Mouse (Mus musculus): ENCODE results near the gene Klhl40.

Klhl40 gene

DNA sequence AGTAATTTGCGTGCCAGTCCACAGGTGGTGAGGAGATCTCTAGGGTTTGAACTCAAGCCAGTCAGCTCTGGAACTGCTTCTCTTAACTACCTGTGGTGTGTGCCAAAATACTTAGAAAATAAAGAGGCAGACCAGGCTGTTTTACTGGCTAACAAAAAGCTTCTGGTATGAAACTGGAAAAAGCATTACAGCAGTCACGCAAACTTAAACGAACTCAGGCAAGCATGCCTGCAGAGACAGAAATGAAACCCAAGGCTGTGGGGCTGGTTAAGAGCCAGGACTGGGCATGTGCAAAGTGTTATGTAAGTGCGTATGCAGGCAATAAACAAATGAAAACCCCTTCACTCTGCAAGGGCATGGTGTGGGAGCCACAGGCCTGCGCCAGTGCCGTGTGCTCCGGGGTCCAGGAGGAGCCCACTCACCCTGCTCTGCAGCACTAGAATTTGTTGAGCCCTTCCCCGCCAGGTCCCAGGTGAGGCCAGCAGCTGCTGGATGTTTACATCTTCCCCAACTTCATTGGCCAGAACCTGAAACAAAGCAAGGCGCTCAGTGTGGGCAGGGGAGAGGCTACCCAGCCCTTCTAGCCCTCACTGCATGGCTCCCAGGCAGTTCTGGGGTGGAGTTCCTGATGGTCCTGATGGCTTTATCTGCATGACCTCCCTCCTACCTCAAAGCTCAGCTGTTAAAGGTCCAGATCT, 41.8 kb downstream of the Klhl40 start:
- in situ Hi-C loops (cut with MboI; ENCODE audit: low pct_unique_long_range_greater_than_20kb in 1 of 2, low sequenced_read_pairs in 2 of 2, unreplicated experiment in 1 of 2), result no loop called here

DNA sequence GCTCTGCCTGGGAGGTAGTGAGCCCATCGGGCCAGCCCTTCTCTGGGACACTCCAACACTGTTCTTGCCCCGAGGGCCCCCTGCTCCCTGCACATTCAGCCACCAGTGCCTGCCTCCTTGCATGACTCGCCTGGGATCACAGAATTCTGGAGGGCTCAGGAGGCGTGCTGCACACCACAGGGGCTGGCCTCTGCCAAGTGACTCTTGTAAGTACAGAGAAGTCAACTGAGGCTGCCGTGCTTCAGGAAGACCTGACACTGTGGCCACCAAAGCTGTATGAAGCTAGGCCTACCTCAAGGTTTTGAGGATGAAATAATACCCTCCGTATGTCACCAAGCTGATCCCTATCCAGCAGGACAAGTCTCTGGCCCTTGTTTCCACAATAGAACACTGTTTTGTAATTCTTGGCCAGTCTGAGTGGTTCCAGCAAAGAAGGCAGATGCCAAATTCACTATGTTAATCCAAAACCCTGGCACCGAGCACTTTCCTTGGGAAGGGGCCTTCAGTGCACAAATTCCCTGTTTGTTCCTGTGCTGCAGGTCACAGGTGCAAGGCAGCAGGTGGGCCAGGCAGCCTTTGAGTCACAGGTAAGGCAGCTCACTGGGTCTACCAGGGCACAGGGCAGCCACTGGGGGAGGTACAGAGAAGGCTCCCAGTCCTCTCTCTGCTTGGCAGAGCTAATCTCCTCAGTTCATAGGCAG, 42.5 kb downstream of the Klhl40 start:
- in situ Hi-C loops (cut with MboI; ENCODE audit: low pct_unique_long_range_greater_than_20kb in 1 of 2, low sequenced_read_pairs in 2 of 2, unreplicated experiment in 1 of 2), result loop anchor here in 1 of 2 experiments (10.0 kb wide), 1 partner anchor 335 kb away; no protein-coding TSS in a partner anchor

DNA sequence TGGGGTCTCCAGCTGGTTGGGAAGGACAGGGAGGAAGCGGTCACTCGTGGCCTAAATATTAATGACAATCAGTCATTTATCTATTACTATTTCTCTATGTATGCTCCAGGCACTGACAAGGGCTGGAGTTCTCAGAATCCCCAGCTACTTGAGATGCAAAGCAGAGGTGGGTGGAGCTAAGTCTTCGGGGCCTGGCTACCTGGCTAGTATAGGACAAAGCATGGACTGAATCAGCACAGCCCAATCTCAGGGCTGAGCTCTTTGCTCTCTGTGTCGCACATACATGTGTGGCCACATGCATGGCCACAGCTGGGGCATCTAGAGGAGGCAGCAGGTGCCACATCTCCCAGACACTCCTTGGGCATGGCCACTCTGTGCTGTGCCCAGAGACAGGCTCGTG, 43.4 kb downstream of the Klhl40 start:
- in situ Hi-C loops (cut with MboI; ENCODE audit: low pct_unique_long_range_greater_than_20kb in 1 of 2, low sequenced_read_pairs in 2 of 2, unreplicated experiment in 1 of 2), result loop anchor here in 1 of 2 experiments (10.0 kb wide), 1 partner anchor 336 kb away; no protein-coding TSS in a partner anchor

DNA sequence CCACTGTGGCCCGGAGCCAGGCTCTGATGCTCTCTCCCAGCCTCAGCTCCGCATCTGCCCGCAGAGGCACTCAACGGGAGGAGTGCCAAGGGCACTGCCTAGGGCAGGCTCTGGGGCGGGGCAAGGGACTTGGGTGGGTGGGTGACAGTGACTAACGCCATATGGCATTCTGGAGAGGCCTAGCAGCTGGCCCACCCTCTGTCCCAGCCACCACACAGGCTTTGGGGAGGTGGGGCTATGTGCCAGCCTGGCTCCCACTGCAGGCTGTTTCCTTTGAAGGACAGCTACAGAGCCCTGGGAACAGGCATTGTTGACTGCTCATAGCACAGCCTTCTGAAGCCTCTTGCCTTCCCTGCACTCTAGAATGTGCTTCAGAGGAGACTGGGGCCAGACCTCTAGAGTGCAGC, 45.2 kb downstream of the Klhl40 start:
- in situ Hi-C loops (cut with MboI; ENCODE audit: low pct_unique_long_range_greater_than_20kb in 1 of 2, low sequenced_read_pairs in 2 of 2, unreplicated experiment in 1 of 2), result loop anchor here in 1 of 2 experiments (10.0 kb wide), 1 partner anchor 338 kb away; no protein-coding TSS in a partner anchor

DNA sequence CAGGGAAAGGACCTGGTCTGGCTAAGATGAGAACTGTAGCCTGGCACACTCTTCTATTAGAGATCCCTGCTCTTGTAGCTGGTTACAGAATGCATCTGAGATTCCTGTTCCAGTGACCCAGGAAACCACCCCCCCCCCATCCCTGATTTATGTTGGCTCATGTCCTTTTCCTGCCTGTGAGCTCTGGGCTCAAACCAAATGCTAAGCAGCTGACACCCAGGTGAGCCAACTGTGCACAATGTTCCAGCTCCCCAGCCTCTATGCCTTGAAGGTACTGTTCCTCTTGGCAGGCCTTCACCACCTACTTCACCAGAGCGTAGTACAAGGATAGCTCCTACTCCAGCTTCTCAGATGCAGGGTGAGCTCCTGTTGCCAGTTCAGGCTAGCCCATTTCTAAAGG, 45.6 kb downstream of the Klhl40 start:
- in situ Hi-C loops (cut with MboI; ENCODE audit: low pct_unique_long_range_greater_than_20kb in 1 of 2, low sequenced_read_pairs in 2 of 2, unreplicated experiment in 1 of 2), result loop anchor here in 1 of 2 experiments (10.0 kb wide), 1 partner anchor 338 kb away; no protein-coding TSS in a partner anchor

DNA sequence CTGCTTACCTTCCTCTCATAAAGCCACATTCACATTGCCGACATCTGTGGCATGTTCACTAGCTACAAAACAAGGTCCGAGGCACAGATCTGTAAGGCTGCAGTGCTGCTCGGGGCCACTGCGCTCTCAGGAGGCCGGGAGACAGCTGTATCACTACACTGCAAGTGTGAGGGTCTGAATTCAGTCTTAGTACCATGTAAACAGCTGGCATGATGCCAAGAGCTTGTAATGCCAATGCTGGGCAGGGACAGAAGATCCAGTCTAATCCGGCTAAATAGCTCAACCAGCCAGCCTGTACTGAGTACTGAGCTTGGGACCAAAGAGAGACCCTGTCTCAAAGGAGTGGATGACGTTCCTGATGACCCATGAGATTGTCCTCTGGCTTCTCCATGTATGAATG, 46.6 kb downstream of the Klhl40 start:
- in situ Hi-C loops (cut with MboI; ENCODE audit: low pct_unique_long_range_greater_than_20kb in 1 of 2, low sequenced_read_pairs in 2 of 2, unreplicated experiment in 1 of 2), result loop anchor here in 1 of 2 experiments (10.0 kb wide), 1 partner anchor 339 kb away; no protein-coding TSS in a partner anchor

DNA sequence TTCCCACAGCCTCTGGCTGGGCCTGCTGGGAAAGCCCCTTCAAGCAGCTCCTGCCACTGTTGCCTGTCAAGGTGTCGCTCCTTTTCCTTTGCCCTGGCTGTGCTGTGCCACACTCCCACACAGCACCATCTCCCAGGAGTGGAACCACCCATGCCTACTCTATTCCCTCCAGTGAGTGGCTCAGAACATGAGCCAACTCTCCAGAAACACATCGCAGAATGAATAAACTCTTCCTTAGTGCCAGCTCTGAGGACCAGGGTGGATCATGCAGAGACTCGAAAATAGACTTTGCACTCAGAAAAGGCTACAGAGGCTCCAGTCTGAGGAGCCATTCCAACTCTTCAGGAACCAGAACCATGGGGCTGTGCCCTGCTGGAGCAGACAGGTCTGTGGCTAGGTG, 48.9 kb downstream of the Klhl40 start:
- in situ Hi-C loops (cut with MboI; ENCODE audit: low pct_unique_long_range_greater_than_20kb in 1 of 2, low sequenced_read_pairs in 2 of 2, unreplicated experiment in 1 of 2), result loop anchor here in 1 of 2 experiments (10.0 kb wide), 1 partner anchor 342 kb away; no protein-coding TSS in a partner anchor

DNA sequence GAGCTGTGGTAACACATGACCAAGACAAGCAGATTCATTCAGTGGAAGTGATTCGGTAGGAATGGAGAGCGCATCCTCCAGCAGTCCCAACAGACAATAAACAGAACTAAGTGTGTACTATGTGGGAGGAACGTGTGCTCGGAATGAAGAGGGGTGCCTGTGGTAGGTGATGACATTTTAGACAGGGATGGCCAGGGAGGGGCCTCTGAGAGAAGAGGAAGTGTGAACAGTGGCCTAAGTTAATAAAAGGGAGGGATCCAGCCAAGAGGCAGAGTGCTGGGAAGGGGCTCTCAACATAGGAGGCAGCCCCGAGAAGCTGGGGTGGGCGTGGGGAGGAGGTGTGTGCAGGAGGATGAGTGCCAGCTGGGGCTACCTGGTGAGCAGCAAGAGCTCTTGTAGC, 50.9 kb downstream of the Klhl40 start:
- in situ Hi-C loops (cut with MboI; ENCODE audit: low pct_unique_long_range_greater_than_20kb in 1 of 2, low sequenced_read_pairs in 2 of 2, unreplicated experiment in 1 of 2), result loop anchor here in 1 of 2 experiments (10.0 kb wide), 1 partner anchor 344 kb away; no protein-coding TSS in a partner anchor

DNA sequence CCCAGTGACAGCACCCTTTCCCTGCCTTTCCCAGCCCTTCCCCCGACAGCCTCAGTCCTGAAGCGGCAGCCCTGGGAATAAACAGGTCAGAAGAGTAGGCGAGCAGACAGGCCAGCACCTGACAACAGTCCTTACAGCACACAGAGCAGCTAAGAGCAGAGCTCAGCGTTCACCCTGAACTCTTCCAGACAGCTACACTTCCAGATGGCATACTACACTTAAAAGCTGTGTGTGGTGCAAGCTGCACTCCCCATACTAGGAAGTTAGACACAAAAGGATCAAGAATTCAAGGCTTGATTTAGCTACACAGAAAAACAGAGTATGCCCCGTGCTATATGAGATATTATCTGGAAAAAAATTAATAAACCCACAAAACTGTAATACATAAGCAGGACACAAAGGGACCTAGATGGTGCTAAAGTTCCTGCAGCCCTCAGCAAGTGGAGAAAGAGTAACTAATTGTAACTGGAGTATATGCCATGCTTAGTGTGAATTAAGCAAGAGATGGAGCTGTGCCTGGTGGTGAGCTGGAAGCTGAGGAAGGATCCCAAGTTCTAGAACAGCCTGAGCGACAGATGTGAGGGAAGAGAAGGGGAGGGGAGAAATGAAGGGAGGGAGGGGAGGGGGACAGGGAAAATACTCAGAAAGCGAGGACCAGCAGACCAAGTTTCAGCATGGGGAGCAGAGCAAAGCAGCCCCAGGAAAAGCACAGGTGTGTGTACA, 52.0 kb downstream of the Klhl40 start:
- in situ Hi-C loops (cut with MboI; ENCODE audit: low pct_unique_long_range_greater_than_20kb in 1 of 2, low sequenced_read_pairs in 2 of 2, unreplicated experiment in 1 of 2), result loop anchor here in 1 of 2 experiments (10.0 kb wide), 1 partner anchor 345 kb away; no protein-coding TSS in a partner anchor

DNA sequence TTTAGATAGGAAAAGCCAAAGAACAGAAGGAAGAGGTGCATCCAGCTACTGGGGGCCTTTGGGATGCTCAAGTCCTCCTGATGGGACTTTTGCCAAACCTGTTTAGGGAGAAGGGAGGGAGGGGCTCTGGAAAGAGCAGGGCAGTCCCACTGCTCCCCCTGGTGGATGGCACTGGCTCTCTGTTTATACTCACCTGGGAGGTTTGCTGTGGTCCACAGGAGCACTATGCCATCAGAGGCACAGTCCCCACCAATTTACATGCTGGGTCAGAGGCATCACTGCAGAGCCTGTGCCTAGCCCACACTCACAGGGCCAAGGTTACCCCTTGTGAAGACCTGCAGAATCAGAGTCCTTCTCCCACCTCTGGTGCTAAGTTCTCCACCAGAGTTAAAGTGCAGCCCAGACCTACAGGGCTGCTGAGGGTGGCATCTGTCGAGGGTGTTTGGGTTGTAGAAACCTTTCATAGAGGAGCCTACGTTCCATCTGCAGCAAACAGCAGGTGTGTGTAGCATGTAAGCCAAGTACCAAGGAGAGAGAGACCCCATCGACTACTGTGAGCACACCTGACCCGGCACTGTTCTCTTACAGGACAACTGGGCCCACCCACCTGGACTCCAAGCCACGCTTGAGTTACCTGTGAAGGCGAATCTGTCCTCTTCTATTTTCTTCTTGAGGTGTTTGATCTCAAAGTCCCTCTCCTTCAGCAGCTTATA, 53.0 kb downstream of the Klhl40 start:
- in situ Hi-C loops (cut with MboI; ENCODE audit: low pct_unique_long_range_greater_than_20kb in 1 of 2, low sequenced_read_pairs in 2 of 2, unreplicated experiment in 1 of 2), result no loop called here

DNA sequence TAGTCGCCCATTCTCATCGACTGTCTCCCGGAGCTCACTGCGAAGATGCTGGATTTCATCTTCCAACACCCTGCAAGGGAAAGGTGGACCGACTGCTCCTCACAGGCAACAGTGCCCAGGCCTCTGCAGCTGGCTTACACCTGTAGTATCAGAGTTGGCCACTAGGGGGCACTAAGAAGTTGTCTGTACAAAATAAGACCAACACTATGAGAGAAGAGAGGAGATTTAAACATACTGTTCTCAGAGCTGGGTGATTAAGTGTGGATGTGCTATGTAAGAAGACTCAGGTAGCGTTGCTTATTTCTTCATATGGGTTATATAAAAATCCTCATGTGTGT, 53.5 kb downstream of the Klhl40 start:
- in situ Hi-C loops (cut with MboI; ENCODE audit: low pct_unique_long_range_greater_than_20kb in 1 of 2, low sequenced_read_pairs in 2 of 2, unreplicated experiment in 1 of 2), result no loop called here

All from mouse embryonic stem cell (cell line).